Mouse (Mus musculus): ENCODE results near the gene Bmp6.

The Bmp6 gene

GRCm38 (mm10) chr13:38353420-38354255, 8.7 kb downstream of the Bmp6 start:
- DNase-seq (ENCODE audit: low spot score), result no peak

DNA sequence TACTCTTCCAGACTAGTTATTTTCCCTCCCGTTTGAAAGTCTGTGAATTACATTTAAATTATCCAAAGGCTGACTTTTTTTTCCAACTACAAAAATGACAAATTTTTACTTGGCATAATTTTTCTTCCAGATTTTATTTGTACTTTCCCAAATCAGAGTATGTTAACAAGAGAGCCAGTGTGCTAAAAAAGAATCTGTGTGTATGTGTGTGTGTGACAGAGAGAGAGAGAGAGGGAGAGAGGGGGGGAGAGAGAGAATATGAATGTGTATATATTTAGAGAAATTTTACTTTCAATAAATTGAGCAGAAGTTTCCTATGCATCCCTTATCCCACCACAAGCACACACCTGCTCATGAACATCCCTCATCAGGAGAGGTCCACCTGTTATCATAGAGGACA, 9.4 kb downstream of the Bmp6 start:
- no peak for DNase-seq (ENCODE audit: low spot score)

- DNase-seq (ENCODE audit: low spot score), result no peak
Measured at GRCm38 (mm10) chr13:38359045-38359444, 14.1 kb downstream of the Bmp6 start.

DNA sequence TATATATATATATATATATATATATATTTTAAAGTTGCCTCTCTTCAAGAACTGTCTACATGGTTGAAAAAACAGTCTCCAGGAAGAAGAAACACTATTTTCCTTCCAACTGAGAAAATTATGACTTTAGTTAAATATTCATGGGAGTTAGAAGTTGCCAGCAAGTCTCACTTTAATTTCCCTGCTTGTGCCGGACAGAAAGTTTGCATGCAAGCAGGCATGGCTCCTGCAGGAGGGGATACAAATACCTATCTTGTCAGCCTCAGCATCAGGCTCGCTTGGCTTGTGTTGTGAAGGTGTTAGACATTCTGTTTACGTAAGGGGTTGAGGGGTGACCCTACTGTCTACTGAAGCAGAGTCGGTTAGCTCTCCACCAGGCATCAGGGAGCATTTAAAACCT, 17.8 kb downstream of the Bmp6 start:
- DNase-seq (ENCODE audit: low spot score), result no peak

DNA sequence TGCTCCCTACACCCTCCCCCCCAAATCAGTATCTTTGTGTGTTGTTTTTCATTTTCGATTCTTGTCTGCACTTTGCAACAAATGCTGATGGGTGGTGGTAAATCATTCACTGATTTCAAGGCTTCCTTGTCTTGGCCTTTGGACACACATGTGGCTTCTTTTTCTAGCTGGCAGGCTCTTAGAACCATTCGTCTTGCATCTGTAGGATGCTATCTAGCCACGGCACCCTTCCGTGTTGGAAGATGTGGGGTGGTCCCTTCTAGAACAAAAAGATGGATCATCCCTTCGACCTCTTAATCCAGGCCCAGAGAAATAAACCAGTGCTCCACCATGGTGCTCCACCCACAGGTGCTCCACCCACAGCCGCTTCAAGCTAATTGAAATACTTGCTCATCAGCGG, 19.0 kb downstream of the Bmp6 start:
- no peak for DNase-seq (ENCODE audit: low spot score)

GRCm38 (mm10) chr13:38369624-38370023, 24.7 kb downstream of the Bmp6 start:
- DNase-seq (ENCODE audit: low spot score), result no peak

DNA sequence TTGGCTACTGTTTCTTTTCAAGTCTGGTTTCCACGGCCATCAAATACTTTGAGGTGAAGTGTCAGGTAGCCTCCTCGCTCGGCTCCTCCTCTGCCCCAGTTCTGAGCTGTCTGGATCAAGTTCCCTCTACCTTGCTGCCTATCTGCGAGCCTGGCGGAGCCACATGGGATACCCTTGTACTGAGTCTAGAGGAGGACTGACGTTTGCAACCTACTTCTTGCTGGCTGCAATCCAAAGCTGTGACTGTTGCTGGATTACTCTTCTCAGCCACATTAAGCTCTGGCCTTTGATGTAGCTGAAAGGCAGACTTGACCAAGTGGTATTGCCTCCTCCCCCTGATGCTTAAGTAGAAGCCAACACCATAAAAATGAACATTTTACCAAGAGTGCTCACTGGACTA, 31.2 kb downstream of the Bmp6 start:
- no peak for DNase-seq (ENCODE audit: low spot score)

GRCm38 (mm10) chr13:38377355-38377754, 32.4 kb downstream of the Bmp6 start:
- DNase-seq (ENCODE audit: low spot score), result no peak

DNA sequence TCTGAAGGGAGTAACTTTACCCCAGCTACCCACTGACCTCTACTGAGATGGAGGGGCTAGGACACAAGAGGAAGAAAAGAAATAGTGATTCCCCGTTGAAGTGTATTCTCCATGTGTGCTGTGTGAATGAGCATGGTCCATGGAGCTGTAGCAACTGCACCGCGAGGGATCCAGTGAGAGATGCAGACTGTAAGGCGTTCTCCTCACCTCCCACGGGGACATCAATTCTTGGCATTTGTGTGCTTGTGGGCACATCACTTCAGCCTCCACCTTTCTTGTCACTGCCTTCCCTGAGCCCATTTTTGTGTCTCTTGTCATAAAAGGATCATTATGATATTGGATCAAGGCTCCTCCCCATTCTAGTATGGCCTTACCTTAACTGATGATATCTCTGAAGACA, 34.9 kb downstream of the Bmp6 start:
- no peak for DNase-seq (ENCODE audit: low spot score)

GRCm38 (mm10) chr13:38386035-38386559, 41.2 kb downstream of the Bmp6 start:
- DNase-seq (ENCODE audit: low spot score), result no peak

DNA sequence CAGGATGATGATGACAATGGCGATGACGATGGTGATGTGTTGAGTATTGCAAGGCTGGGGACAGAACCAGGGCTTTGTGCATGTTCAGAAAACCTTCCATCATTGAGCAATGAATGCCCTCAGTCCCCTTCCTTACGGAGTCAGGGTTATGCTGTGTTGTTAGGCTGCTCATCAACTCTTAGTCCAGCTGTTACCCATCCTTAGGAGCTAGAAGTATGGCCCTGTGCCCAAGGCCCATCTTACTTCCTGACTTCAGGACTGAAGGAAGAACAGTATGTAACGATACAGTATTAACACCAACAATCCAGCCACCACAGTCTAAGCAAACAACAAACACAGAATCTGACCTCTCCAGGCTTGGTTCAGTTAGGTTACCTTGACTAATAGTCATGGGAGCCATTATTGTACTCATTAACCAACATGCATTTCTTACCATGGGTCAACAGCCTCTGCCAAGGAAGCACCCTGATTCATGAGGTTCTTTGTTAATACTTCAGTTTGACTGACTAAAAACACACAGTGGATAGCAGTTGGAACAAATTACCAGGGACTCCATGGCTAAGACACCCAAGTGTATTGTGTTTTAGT, 42.6 kb downstream of the Bmp6 start:
- DNase-seq (ENCODE audit: low spot score), result no peak

GRCm38 (mm10) chr13:38393444-38393843, 48.5 kb downstream of the Bmp6 start:
- no peak for DNase-seq (ENCODE audit: low spot score)

- no peak for DNase-seq (ENCODE audit: low spot score)
Measured at GRCm38 (mm10) chr13:38395026-38395425, 50.1 kb downstream of the Bmp6 start.

DNA sequence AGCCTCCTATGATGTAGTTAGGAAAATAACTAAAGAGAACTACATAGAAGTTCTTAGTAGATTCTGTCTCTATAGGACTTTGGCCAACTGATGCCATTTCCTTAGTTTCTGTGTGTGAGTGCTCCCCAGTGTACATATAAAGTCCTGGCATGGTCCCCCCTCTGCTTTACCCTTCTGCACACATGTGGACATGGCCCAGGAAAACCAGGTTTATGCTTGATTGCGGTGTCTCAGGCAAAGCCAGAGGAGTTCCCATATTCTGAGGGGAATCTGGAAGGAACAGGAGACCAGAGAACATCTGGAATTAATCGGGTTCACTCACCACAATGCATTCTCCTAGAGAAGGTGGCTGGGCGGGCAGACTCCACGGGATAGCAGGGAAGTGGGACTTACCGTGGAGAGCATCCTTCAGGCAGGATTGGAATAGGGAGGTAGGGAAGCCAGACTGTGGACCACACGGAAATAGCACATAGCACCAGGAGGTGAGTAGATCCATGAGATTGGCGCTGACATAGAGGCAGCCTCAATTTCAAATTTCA, 52.2 kb downstream of the Bmp6 start:
- DNase-seq (ENCODE audit: low spot score), result no peak

DNA sequence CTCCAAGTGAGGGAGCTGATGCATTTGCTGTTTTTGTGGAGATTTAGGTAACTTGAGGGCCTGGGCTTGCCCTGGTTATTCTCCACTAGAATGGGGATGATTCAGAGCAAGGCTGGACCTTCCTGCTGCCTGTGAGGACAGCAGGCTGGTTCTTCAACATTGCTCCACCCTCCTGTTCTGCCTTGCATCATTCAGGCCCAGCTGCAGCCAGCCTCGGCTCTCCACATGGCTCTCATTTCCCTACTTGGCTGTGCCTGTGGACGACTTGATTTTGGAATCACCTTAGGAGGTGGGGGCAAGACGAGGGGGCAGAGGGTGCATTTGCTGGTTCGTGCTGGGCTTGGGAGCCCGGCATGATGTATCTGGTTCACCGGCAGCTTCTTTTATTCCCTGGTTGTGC, 53.8 kb downstream of the Bmp6 start:
- no peak for DNase-seq (ENCODE audit: low spot score)

DNA sequence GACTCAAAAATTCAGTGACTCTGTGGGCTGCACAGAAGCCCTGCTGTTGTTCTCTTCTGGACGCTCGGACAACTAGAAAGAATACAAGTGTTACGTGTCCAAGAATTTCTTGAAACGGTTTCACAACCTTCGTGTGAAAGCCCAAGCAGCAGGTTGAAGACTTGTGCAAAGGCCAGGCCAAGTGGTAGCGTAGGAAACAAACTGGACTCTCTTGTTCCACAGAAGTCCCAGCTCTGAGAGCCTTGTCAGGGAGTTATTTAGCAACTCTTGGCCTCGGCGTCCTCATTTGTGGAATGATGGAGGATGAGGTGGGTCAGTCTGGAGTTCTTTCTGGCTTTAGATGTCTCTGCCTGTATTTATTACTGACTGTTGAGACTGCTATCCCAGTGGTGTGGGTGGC, 55.8 kb downstream of the Bmp6 start:
- DNase-seq (ENCODE audit: low spot score), result no peak

DNA sequence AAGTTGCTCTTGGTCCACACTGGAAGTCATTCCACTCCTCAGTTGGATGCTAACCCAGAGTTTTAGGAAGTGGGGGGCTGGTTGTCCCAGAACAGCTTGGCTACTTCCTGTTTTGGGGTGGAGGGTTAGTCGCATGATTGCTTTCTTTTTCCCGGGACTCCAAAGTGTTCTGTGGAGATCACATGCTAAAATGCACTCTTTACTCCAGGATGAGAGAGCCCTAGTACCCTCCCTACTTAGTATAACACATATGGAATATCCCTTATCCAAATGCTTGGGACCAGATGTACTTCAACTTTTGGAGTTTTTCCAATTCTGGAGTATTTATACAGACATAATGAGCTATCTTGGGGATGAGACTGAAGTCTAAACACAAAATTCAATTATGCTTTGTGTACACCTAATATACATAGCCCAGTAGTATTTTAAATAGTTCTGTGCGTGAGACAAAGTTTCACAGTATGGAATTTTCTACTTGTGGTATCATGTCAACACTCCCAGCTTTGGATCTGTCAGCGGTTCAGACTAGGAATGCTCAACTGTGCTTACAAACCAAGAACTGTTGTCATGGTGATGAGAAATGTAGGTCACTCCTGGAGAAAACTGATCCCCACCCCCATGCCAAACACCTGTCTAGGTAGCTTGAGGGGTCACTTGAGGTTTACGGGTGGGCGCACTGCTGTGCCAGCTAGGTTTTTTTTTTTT, 62.9 kb downstream of the Bmp6 start:
- no peak for DNase-seq (ENCODE audit: low spot score)

- no peak for DNase-seq (ENCODE audit: low spot score)
Measured at GRCm38 (mm10) chr13:38408636-38409035, 63.7 kb downstream of the Bmp6 start.

DNA sequence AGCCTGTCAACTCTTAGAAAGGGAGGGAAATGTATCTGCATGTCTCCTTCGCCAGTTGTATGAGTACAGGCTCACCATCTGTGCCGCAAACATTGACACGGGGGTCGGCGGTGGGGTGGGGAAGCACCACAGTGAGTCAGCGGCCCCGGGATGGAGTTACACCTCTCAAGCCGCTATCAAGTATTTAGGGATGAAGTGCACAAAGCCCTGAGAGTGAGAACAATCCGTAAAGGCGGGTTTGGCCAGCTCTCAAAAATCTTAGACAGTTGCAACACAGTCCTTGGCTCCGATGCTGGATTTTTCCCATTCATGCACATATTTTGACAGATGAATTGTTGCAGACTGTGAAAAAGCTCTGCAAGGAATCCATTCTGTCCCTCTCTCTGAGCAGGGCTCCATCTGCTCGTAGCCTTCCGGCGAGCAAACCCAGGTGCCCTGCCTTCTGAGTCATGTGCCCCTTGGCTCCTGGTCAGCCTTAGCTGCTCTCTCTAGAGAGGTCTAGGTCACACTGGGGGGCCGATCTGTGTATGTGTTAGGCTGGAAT, 65.5 kb downstream of the Bmp6 start:
- peak; percentile 21 for DNase-seq (ENCODE audit: low spot score)

GRCm38 (mm10) chr13:38419781-38420180, 74.9 kb downstream of the Bmp6 start:
- no peak for DNase-seq (ENCODE audit: low spot score)

DNA sequence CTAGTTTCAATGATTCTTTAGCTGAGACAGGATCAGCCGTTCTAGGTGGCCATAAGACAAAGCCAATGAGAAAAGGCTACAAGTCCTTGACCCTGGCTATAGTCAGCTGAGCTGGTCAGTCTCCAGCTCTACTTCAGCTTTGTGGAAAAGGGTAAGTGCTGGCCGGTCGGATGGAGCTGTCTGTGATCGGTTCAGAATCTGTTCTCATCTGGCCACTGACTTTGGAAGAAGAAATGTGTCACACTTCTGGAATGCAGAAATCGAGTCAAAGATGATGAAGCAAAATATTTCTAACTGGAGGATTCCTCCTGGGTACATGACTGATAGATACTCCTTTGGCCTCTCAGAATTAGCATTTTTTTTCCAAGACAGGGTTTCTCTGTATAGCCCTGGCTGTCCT, 77.6 kb downstream of the Bmp6 start:
- DNase-seq (ENCODE audit: low spot score), result no peak

- DNase-seq (ENCODE audit: low spot score), result no peak
Measured at GRCm38 (mm10) chr13:38425294-38425693, 80.4 kb downstream of the Bmp6 start.
